Mouse (Mus musculus): ENCODE data around the gene Ifna1. TPM values are rescaled to one million over a fixed set of nuclear protein-coding genes. Genes with fewer than 3 reads are reported as not detected.

Ifna1 gene
- polyA plus RNA-seq, 1 experiment, result not detected

DNA sequence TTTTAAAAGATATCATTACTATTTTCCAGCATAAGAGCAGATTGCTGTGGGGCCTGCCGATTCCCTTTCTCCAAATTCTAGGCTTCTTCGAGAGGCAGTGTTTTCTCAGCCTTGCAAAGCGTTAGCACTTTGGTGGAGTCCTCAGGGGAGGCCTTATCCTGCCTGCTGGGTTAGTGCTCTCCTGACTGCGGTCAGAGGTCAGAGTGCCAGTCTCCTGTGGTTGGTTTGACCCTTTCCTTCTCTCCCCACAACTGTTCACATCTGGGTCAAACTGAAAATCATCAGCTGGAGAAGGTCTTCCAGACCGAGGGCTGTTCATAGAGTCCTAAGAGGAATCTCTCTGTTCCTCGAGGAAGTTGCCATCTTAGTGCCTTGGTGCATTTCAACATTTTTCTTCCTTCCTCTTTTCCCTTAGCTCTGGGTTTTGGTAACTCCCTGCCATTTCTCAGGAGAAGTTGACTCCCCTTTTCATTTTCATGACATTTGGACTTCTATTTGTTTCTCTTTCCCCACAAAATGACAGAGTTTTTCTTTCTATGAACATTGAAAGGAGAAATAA, 15.2 kb downstream of the Ifna1 start:
- TF ChIP-seq GATA1 (IDR thresholded peaks at IDR 0.05; ENCODE audit: low read length), result no peak

- TF ChIP-seq GATA1 (IDR thresholded peaks at IDR 0.05; ENCODE audit: low read length), result no peak
These were observed 17.6 kb downstream of the Ifna1 start for GRCm38 (mm10) chr4:88867366-88867925.

DNA sequence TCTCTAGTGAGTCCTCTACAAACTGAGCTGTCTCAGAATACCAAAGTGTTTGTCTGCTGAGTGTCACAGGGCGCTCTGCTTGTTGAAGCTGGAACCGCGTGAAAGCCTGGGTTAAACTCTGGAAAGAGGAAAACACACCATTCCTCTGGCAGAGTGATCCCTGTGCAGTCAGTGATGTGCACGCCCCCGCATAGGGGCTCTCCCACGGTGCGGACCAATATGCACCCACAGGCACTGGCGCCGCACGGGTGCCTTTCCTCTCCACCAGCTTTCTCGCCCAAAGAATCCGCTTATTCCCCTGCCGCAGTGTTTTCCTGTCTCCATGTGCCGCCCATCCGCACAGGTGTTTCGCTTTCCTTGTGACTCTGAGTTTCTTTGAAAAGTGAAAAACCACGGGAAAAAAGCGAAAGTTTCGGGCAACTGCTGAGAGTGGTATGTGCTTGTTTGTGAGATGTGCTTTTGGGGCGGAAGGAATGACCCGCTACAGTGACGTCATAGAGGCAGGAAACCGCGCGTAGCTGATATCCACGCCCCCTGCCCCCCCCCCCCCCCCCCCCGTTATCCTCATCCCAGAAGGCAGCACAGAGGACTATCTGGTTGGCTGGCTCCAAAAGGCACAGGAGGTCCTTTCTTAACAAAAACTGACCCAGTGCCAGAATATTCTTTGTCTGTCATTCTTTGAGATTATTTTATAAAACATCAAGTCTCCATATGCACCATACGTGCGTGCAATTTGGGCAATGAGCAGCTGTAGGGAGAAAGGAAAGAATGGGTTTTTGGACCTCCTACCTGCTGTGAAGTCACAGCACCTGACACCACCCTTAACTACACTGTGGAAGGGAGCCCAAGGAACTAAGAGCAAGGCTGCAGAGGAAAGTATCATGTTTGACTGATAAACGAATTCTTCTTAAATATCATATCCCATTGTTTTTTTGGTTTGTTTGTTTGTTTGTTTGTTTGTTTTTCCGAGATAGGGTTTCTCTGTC, 18.3 kb downstream of the Ifna1 start:
- TF ChIP-seq GATA1 (IDR thresholded peaks at IDR 0.05; ENCODE audit: low read length), result no peak

DNA sequence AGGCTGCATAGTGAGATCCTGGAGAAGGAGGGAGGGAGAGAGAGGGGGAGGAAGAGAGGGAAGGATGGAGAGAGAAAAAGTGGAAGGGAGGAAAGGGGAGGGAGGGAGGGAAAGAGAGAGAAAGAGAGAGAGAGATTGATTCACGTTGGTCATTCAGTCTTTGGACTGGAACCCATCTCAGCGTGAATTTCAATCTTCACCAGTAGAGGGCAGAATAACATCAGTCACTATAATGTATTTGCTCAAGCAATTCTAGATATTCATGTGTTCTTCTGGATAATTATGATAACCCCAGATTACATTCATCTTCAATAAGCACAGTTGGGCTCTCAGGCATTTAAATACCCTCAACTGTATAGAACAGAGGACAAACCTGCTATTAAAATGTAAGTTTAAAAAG, 22.8 kb downstream of the Ifna1 start:
- TF ChIP-seq GATA1 (IDR thresholded peaks at IDR 0.05; ENCODE audit: low read length), result no peak

- no peak for TF ChIP-seq GATA1 (IDR thresholded peaks at IDR 0.05; ENCODE audit: low read length)
These were observed 25.7 kb downstream of the Ifna1 start for GRCm38 (mm10) chr4:88875435-88876095.

DNA sequence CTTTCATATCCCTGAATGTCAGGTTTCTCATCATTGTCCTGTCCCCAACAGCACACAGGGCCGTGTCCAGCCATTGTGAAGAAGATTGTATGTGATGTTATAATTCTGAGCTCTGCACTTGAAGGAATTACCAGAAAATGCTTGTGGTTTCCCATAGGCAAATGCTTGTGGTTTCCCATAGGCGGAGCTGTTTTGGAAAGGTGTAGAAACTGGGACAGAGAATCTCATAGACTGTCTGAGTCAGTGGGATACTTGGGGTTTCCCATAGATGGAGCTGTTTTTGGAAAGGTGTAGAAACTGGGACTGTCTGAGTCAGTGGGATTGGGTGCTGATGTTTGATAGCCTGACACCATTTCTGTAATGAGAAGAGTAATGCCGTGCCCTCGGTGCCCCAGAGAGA, 26.6 kb downstream of the Ifna1 start:
- TF ChIP-seq GATA1 (IDR thresholded peaks at IDR 0.05; ENCODE audit: low read length), result no peak

GRCm38 (mm10) chr4:88878246-88878645, 28.4 kb downstream of the Ifna1 start:
- TF ChIP-seq GATA1 (IDR thresholded peaks at IDR 0.05; ENCODE audit: low read length), result no peak

- TF ChIP-seq GATA1 (IDR thresholded peaks at IDR 0.05; ENCODE audit: low read length), result no peak
These were observed 28.9 kb downstream of the Ifna1 start for GRCm38 (mm10) chr4:88878772-88879171.

- TF ChIP-seq GATA1 (IDR thresholded peaks at IDR 0.05; ENCODE audit: low read length), result no peak
These were observed 30.2 kb downstream of the Ifna1 start, which contains the start of gene Ifne for GRCm38 (mm10) chr4:88880101-88880500. Gene Ifne, minus strand, starts transcription at chr4:88880201.

DNA sequence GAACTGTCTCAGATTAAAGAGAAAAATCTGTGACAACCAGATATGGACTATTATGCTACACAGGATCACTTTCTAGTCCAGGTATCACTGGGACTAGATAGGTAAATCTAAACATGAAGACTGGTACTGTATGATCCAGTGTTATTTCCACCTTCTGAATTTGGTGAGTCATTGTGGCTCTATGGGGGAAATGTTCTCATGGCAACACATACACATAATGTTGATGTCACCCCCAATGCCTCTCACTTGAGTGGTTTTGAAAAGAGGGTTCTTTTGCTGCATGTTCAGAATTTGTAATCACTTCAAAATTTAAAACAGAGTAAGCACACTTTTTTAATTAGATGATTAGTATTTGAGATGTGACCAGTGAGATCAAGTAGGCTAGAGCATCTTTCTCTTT, 38.3 kb downstream of the Ifna1 start:
- no peak for TF ChIP-seq GATA1 (IDR thresholded peaks at IDR 0.05; ENCODE audit: low read length)

DNA sequence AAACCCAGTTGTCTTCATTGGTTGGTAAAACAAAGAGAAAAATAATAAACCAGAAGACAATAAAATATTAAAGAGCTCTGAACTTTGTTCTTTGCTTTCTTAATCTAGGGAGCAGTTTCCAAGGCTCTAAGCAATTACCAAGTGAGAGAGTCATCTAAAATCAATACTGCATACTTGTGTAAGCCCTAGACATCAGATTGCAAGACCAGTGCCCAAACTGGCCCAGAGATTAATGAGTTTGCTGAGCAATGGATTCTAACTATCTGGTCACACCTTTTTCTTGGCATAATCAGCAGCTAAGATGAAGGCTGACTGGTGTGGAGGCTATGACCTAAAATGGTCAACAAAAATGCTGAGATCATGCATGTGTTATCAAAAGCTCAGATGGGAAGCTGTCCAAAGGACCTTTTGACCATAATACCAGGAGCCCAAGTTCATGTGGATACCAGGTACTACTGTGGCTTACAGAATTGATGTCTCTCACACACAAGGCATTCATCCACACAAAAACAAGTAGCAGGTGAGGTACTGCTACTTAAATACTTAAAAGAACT, 43.4 kb downstream of the Ifna1 start:
- TF ChIP-seq GATA1 (IDR thresholded peaks at IDR 0.05; ENCODE audit: low read length), result no peak

Other genes with a start within 250 kb of the Ifna1 start
- not detected in 2 replicates for gene Ifna12, start 246.7 kb upstream of the Ifna1 start, polyA plus RNA-seq (2012)
- gene C87499, start 215.7 kb upstream of the Ifna1 start, polyA plus RNA-seq (2012), result not detected in 2 replicates
- not detected in 2 replicates for gene Ifna13, start 205.6 kb upstream of the Ifna1 start, polyA plus RNA-seq (2012)
- gene Ifna16, start 173.2 kb upstream of the Ifna1 start, polyA plus RNA-seq (2012), result not detected in 2 replicates
- not detected in 2 replicates for gene Ifna2, start 166.2 kb upstream of the Ifna1 start, polyA plus RNA-seq (2012)
- not detected in 2 replicates for gene Ifnab, start 158.7 kb upstream of the Ifna1 start, polyA plus RNA-seq (2012)
- gene Gm26566, start 128.3 kb upstream of the Ifna1 start, polyA plus RNA-seq (2012), result not detected in 2 replicates
- 6.4 and 7.6 TPM in 2 replicates for gene Klhl9, start 127.6 kb upstream of the Ifna1 start, polyA plus RNA-seq (2012)
- not detected in 2 replicates for gene Gm13271, start 95.2 kb upstream of the Ifna1 start, polyA plus RNA-seq (2012)
- not detected in 2 replicates for gene Gm13283, start 90.0 kb upstream of the Ifna1 start, polyA plus RNA-seq (2012)
- not detected in 2 replicates for gene Gm13290, start 76.3 kb upstream of the Ifna1 start, polyA plus RNA-seq (2012)
- not detected in 2 replicates for gene Gm13289, start 73.2 kb upstream of the Ifna1 start, polyA plus RNA-seq (2012)
- not detected in 2 replicates for gene Gm13272, start 70.2 kb upstream of the Ifna1 start, polyA plus RNA-seq (2012)
- not detected in 2 replicates for gene Ifnz, start 68.0 kb upstream of the Ifna1 start, polyA plus RNA-seq (2012)
- not detected in 2 replicates for gene Gm13276, start 64.4 kb upstream of the Ifna1 start, polyA plus RNA-seq (2012)
- gene Gm13277, start 61.5 kb upstream of the Ifna1 start, polyA plus RNA-seq (2012), result not detected in 2 replicates
- gene Gm13278, start 58.5 kb upstream of the Ifna1 start, polyA plus RNA-seq (2012), result not detected in 2 replicates
- gene Gm13275, start 55.6 kb upstream of the Ifna1 start, polyA plus RNA-seq (2012), result not detected in 2 replicates
- not detected in 2 replicates for gene Gm13279, start 52.7 kb upstream of the Ifna1 start, polyA plus RNA-seq (2012)
- gene Gm13285, start 50.4 kb upstream of the Ifna1 start, polyA plus RNA-seq (2012), result not detected in 2 replicates
- not detected in 2 replicates for gene Gm13287, start 46.8 kb upstream of the Ifna1 start, polyA plus RNA-seq (2012)
- not detected in 2 replicates for gene Gm13288, start 44.6 kb upstream of the Ifna1 start, polyA plus RNA-seq (2012)
- not detected in 2 replicates for gene Ifna7, start 33.9 kb upstream of the Ifna1 start, polyA plus RNA-seq (2012)
- gene Ifna11, start 30.1 kb upstream of the Ifna1 start, polyA plus RNA-seq (2012), result not detected in 2 replicates
- gene Ifna6, start 22.7 kb upstream of the Ifna1 start, polyA plus RNA-seq (2012), result not detected in 2 replicates
- gene Ifna5, start 14.6 kb upstream of the Ifna1 start, polyA plus RNA-seq (2012), result not detected in 2 replicates
- gene Ifna4, start 8.2 kb upstream of the Ifna1 start, polyA plus RNA-seq (2012), result not detected in 2 replicates
- not detected in 2 replicates for gene Ifne, start 30.1 kb downstream of the Ifna1 start, polyA plus RNA-seq (2012)

Data from G1E-ER4 (cell line).